In the genomic region with DNA sequence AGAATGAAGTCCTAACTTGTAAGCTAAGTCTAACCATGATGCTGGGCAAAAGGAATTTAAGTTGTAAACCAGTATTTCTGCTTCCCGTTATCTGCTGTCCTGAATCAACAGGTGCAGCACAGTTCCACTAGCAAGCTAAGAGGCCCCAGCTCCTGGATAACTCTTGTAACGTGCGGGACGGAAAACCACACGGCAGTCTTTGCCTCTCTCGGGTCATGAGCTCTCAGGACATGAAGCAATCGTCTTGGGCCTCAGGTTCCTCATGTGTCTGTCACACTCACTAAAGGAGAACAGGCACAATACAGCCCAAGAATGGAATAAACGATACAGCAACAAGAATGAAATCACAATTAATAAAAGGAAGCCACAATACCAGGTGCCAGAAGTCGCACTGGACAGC, we compare ENCODE assay signal across 15 mouse cellular contexts.
DNase-seq lines count a peak whose midpoint lies in the region; ATAC-seq and TF ChIP-seq lines count a peak whose summit lies in the region.
"Had no signal": no experiment of that assay in that cellular context is flagged by ENCODE, and none has a peak within 500 bp of the region (broad histone marks: within the 10 kb centered on the region; RNA-seq: fewer than 3 reads in every experiment).

No protein-coding gene starts in this region.

- H3K4me2 ChIP-seq in heart, embryonic 11.5 days = no peak overlapping the region
- H3K4me2 ChIP-seq in lung, embryonic 16.5 days (ENCODE audit: low read depth, low read length) = no peak overlapping the region
- 0 out of 2 replicates have a peak overlapping the region, but pooled peaks have one; percentile 8 for H3K4me2 ChIP-seq in liver, embryonic 16.5 days (ENCODE audit: low read depth, low read length)
- H3K4me2 ChIP-seq in stomach, postnatal 0 days (replicated peaks; ENCODE audit: low read depth) = no peak overlapping the region
- H3K4me2 ChIP-seq: midbrain, embryonic 12.5 days had no signal

- H3K36me3 ChIP-seq in heart, embryonic 10.5 days = peaks cover 14% of the 10 kb centered on the region; the same call in 1 of the 2 replicates
- H3K36me3 ChIP-seq in heart, embryonic 11.5 days (ENCODE audit: control insufficient read depth, insufficient read depth, low read length) = no peaks in the 10 kb centered on the region
- no peaks in the 10 kb centered on the region for H3K36me3 ChIP-seq in lung, embryonic 16.5 days (ENCODE audit: control insufficient read depth, insufficient read depth, low read length)
- no peaks in the 10 kb centered on the region; the same call in 1 of the 2 replicates for H3K36me3 ChIP-seq in liver, embryonic 16.5 days (ENCODE audit: control insufficient read depth, insufficient read depth)
- no peaks in the 10 kb centered on the region; the same call in 1 of the 2 replicates for H3K36me3 ChIP-seq in stomach, postnatal 0 days (ENCODE audit: control insufficient read depth, insufficient read depth, low read length)
- 0 out of 2 replicates have a peak, but pooled peaks cover 4% of the 10 kb centered on the region for H3K36me3 ChIP-seq in midbrain, embryonic 10.5 days
- H3K36me3 ChIP-seq: hindbrain, embryonic 10.5 days; midbrain, embryonic 12.5 days had no signal

- H3K9ac ChIP-seq in heart, embryonic 11.5 days (ENCODE audit: low read depth, low read length) = no peak overlapping the region; the same call in 1 of the 2 replicates
- no peak overlapping the region for H3K9ac ChIP-seq in lung, embryonic 16.5 days (ENCODE audit: low read length)
- H3K9ac ChIP-seq in liver, embryonic 16.5 days (ENCODE audit: low read depth, low read length) = no peak overlapping the region
- no peak overlapping the region for H3K9ac ChIP-seq in stomach, postnatal 0 days (ENCODE audit: low read length)
- H3K9ac ChIP-seq: midbrain, embryonic 12.5 days had no signal

- no peaks in the 10 kb centered on the region for H3K9me3 ChIP-seq in heart, embryonic 10.5 days
- no peaks in the 10 kb centered on the region for H3K9me3 ChIP-seq in heart, embryonic 11.5 days (replicated peaks; ENCODE audit: control insufficient read depth, low read length)
- no peaks in the 10 kb centered on the region for H3K9me3 ChIP-seq in lung, embryonic 16.5 days (ENCODE audit: control insufficient read depth, low read length)
- H3K9me3 ChIP-seq in liver, embryonic 16.5 days (replicated peaks; ENCODE audit: control insufficient read depth, low read length) = no peaks in the 10 kb centered on the region
- no peaks in the 10 kb centered on the region for H3K9me3 ChIP-seq in stomach, postnatal 0 days (ENCODE audit: control insufficient read depth, low read length)
- no peaks in the 10 kb centered on the region for H3K9me3 ChIP-seq in midbrain, embryonic 10.5 days (replicated peaks)
- H3K9me3 ChIP-seq: hindbrain, embryonic 10.5 days; midbrain, embryonic 12.5 days had no signal

- no peak for ATAC-seq in heart, embryonic 11.5 days (replicated peaks; ENCODE audit: insufficient number of reproducible peaks, low FRiP score, low TSS enrichment)
- ATAC-seq in lung, embryonic 16.5 days (ENCODE audit: low read depth) = no peak
- ATAC-seq in liver, embryonic 16.5 days (ENCODE audit: low read depth) = peak; percentile 22; the same call in 1 of the 2 replicates
- ATAC-seq in stomach, postnatal 0 days (ENCODE audit: low FRiP score, low TSS enrichment) = peak; percentile 56; the same call in 1 of the 2 replicates
- ATAC-seq: Patski had no signal

- no peaks in the 10 kb centered on the region for H3K27me3 ChIP-seq in heart, embryonic 10.5 days (ENCODE audit: insufficient read depth, poor library complexity, severe bottlenecking)
- no peaks in the 10 kb centered on the region for H3K27me3 ChIP-seq in heart, embryonic 11.5 days (ENCODE audit: control insufficient read depth, insufficient read depth, low read length)
- no peaks in the 10 kb centered on the region for H3K27me3 ChIP-seq in lung, embryonic 16.5 days (ENCODE audit: control insufficient read depth, insufficient read depth, low read depth, low read length)
- no peaks in the 10 kb centered on the region for H3K27me3 ChIP-seq in liver, embryonic 16.5 days (ENCODE audit: control insufficient read depth, insufficient read depth, low read depth, low read length)
- no peaks in the 10 kb centered on the region for H3K27me3 ChIP-seq in stomach, postnatal 0 days (ENCODE audit: control insufficient read depth, insufficient read depth, low read length)
- no peaks in the 10 kb centered on the region for H3K27me3 ChIP-seq in midbrain, embryonic 10.5 days (ENCODE audit: low read depth, poor library complexity, severe bottlenecking)
- H3K27me3 ChIP-seq: midbrain, embryonic 12.5 days; Patski had no signal

- no peak overlapping the region for H3K4me3 ChIP-seq in heart, embryonic 10.5 days
- H3K4me3 ChIP-seq in heart, embryonic 11.5 days (ENCODE audit: low read depth, low read length) = no peak overlapping the region
- H3K4me3 ChIP-seq in lung, embryonic 16.5 days (ENCODE audit: low read length) = no peak overlapping the region
- no peak overlapping the region for H3K4me3 ChIP-seq in liver, embryonic 16.5 days (ENCODE audit: low read depth, low read length)
- H3K4me3 ChIP-seq in stomach, postnatal 0 days (ENCODE audit: low read depth, low read length) = no peak overlapping the region
- no peak overlapping the region for H3K4me3 ChIP-seq in midbrain, embryonic 10.5 days
- H3K4me3 ChIP-seq: erythroblast, embryonic 14.5 days; hindbrain, embryonic 10.5 days; midbrain, embryonic 12.5 days had no signal

- no peak for DNase-seq in heart, embryonic 10.5 days (ENCODE audit: low spot score)
- no peak for DNase-seq in lung, postnatal 14 days
- peak; percentile 41 for DNase-seq in stomach, postnatal 0 days (ENCODE audit: low spot score)
- DNase-seq in left cerebral cortex, adult 18-20 months (ENCODE audit: low spot score in 2 of 2) = no peak
- DNase-seq in midbrain, embryonic 10.5 days (ENCODE audit: low spot score) = no peak
- DNase-seq: adrenal gland, adult 8-10 months; cerebellum, postnatal 10 days; kidney, postnatal 10 days had no signal

- WGBS in heart, embryonic 10.5 days = 77% methylated on average over 9 of the region's 9 CpGs
- 73% methylated on average over 9 of the region's 9 CpGs for WGBS in heart, embryonic 11.5 days (ENCODE audit: insufficient replicate concordance)
- WGBS in lung, embryonic 16.5 days = 53% methylated on average over 9 of the region's 9 CpGs
- 27% methylated on average over 9 of the region's 9 CpGs for WGBS in liver, embryonic 16.5 days (ENCODE audit: insufficient replicate concordance)
- 45% methylated on average over 9 of the region's 9 CpGs for WGBS in stomach, postnatal 0 days
- 92% methylated on average over 9 of the region's 9 CpGs for WGBS in midbrain, embryonic 10.5 days

- H3K27ac ChIP-seq in heart, embryonic 10.5 days = 0 out of 2 replicates have a peak overlapping the region, but pooled peaks have one; percentile 39
- no peak overlapping the region for H3K27ac ChIP-seq in heart, embryonic 11.5 days (ENCODE audit: low read depth, low read length)
- H3K27ac ChIP-seq in lung, embryonic 16.5 days (ENCODE audit: low read length) = peak overlapping the region; percentile 66
- H3K27ac ChIP-seq in liver, embryonic 16.5 days (ENCODE audit: low read length) = peak overlapping the region; percentile 74
- H3K27ac ChIP-seq in stomach, postnatal 0 days (replicated peaks) = peak overlapping the region; percentile 74
- H3K27ac ChIP-seq in midbrain, embryonic 10.5 days (replicated peaks) = no peak overlapping the region
- H3K27ac ChIP-seq: hindbrain, embryonic 10.5 days; midbrain, embryonic 12.5 days had no signal

- no peak for TF ChIP-seq CTCF in stomach, postnatal 0 days (IDR thresholded peaks at IDR 0.05; ENCODE audit: low read depth)

- peaks cover 35% of the 10 kb centered on the region for H3K4me1 ChIP-seq in heart, embryonic 10.5 days
- H3K4me1 ChIP-seq in heart, embryonic 11.5 days (ENCODE audit: control insufficient read depth, insufficient read depth, low read length) = peaks cover 42% of the 10 kb centered on the region
- H3K4me1 ChIP-seq in lung, embryonic 16.5 days (replicated peaks; ENCODE audit: control insufficient read depth, insufficient read depth, low read length) = peaks cover 40% of the 10 kb centered on the region
- peaks cover 20% of the 10 kb centered on the region for H3K4me1 ChIP-seq in liver, embryonic 16.5 days (ENCODE audit: control insufficient read depth, low read depth, low read length)
- H3K4me1 ChIP-seq in stomach, postnatal 0 days (replicated peaks; ENCODE audit: control insufficient read depth, insufficient read depth) = peaks cover 7% of the 10 kb centered on the region
- H3K4me1 ChIP-seq in midbrain, embryonic 10.5 days = peaks cover 25% of the 10 kb centered on the region

- TF ChIP-seq EP300 in stomach, postnatal 0 days (optimal IDR thresholded peaks at IDR 0.05) = no peak

Comparison
In these comparisons a context has a peak if more than half of its experiments do, and no peak if none do; other contexts are left out.
1. H3K27ac ChIP-seq: peak in heart, embryonic 10.5 days (single experiment), lung, embryonic 16.5 days (single experiment), liver, embryonic 16.5 days (single experiment) and stomach, postnatal 0 days (single experiment); none in heart, embryonic 11.5 days (single experiment) and midbrain, embryonic 10.5 days (single experiment).
2. ATAC-seq: peak in liver, embryonic 16.5 days (single experiment) and stomach, postnatal 0 days (single experiment); none in heart, embryonic 11.5 days (single experiment) and lung, embryonic 16.5 days (single experiment).